Mouse (Mus musculus): ENCODE results near the gene Pparg. TPM values are rescaled to one million over a fixed set of nuclear protein-coding genes. Genes with fewer than 3 reads are reported as not detected.

The Pparg gene
- polyA plus RNA-seq, 1 experiment from 2014 or later: 0.22 TPM

GRCm38 (mm10) chr6:115489831-115490230, 129.1 kb downstream of the Pparg start:
- no peak overlapping the region for H3K9ac ChIP-seq (ENCODE audit: low read length)
- ATAC-seq (ENCODE audit: low FRiP score): no peak

GRCm38 (mm10) chr6:115492952-115493613, 132.3 kb downstream of the Pparg start:
- Histone ChIP-seq H3K4me1 (ENCODE audit: control insufficient read depth, insufficient read depth, low read length) (no peaks in the 10 kb centered on the region), H3K27ac (ENCODE audit: low read depth, low read length) (no peak overlapping the region), H3K27me3 (ENCODE audit: control insufficient read depth, insufficient read depth, low read length) (no peaks in the 10 kb centered on the region), H3K9ac (ENCODE audit: low read length) (no peak overlapping the region), H3K9me3 (ENCODE audit: control insufficient read depth, low read length) (no peaks in the 10 kb centered on the region), H3K36me3 (ENCODE audit: control insufficient read depth, insufficient read depth, low read length) (no peaks in the 10 kb centered on the region), H3K4me3 (ENCODE audit: low read depth, low read length) (no peak overlapping the region), H3K4me2 (no peak overlapping the region)
- DNase-seq (ENCODE audit: low spot score, missing footprints): no peak
- 70% methylated on average over 11 of the region's 11 CpGs for WGBS
- no peak for ATAC-seq (ENCODE audit: low FRiP score)

More at GRCm38 (mm10) chr6:115489831-115490230, 129.1 kb downstream of the Pparg start:
- Histone ChIP-seq H3K27ac (ENCODE audit: low read depth, low read length) (no peak overlapping the region), H3K36me3 (ENCODE audit: control insufficient read depth, insufficient read depth, low read length) (no peaks in the 10 kb centered on the region), H3K27me3 (ENCODE audit: control insufficient read depth, insufficient read depth, low read length) (peaks cover 8% of the 10 kb centered on the region), H3K9me3 (ENCODE audit: control insufficient read depth, low read length) (no peaks in the 10 kb centered on the region), H3K4me3 (ENCODE audit: low read depth, low read length) (no peak overlapping the region), H3K4me2 (no peak overlapping the region), H3K4me1 (ENCODE audit: control insufficient read depth, insufficient read depth, low read length) (no peaks in the 10 kb centered on the region)
- no peak for DNase-seq (ENCODE audit: low spot score, missing footprints)
- WGBS: 69% methylated on average over 9 of the region's 9 CpGs

- no peak overlapping the region for H3K9ac ChIP-seq (ENCODE audit: low read length)
- no peaks in the 10 kb centered on the region for H3K27me3 ChIP-seq (ENCODE audit: control insufficient read depth, insufficient read depth, low read length)
- no peaks in the 10 kb centered on the region for H3K36me3 ChIP-seq (ENCODE audit: control insufficient read depth, insufficient read depth, low read length)
- no peaks in the 10 kb centered on the region for H3K9me3 ChIP-seq (ENCODE audit: control insufficient read depth, low read length)
- H3K4me2 ChIP-seq: no peak overlapping the region
- H3K4me1 ChIP-seq (ENCODE audit: control insufficient read depth, insufficient read depth, low read length): no peaks in the 10 kb centered on the region
- ATAC-seq (ENCODE audit: low FRiP score): no peak
- no peak overlapping the region for H3K27ac ChIP-seq (ENCODE audit: low read depth, low read length)
- no peak overlapping the region for H3K4me3 ChIP-seq (ENCODE audit: low read depth, low read length)
- no peak for DNase-seq (ENCODE audit: low spot score, missing footprints)
Measured at GRCm38 (mm10) chr6:115493824-115494223, 133.1 kb downstream of the Pparg start.

GRCm38 (mm10) chr6:115499540-115499939, 138.8 kb downstream of the Pparg start:
- H3K4me3 ChIP-seq (ENCODE audit: low read depth, low read length): no peak overlapping the region
- WGBS: 82% methylated on average over 14 of the region's 14 CpGs
- no peaks in the 10 kb centered on the region for H3K27me3 ChIP-seq (ENCODE audit: control insufficient read depth, insufficient read depth, low read length)
- H3K9ac ChIP-seq (ENCODE audit: low read length): no peak overlapping the region
- no peaks in the 10 kb centered on the region for H3K9me3 ChIP-seq (ENCODE audit: control insufficient read depth, low read length)
- H3K4me2 ChIP-seq: no peak overlapping the region
- no peaks in the 10 kb centered on the region for H3K4me1 ChIP-seq (ENCODE audit: control insufficient read depth, insufficient read depth, low read length)
- ATAC-seq (ENCODE audit: low FRiP score) (no peak), DNase-seq (ENCODE audit: low spot score, missing footprints) (no peak)
- H3K36me3 ChIP-seq (ENCODE audit: control insufficient read depth, insufficient read depth, low read length): no peaks in the 10 kb centered on the region
- H3K27ac ChIP-seq (ENCODE audit: low read depth, low read length): no peak overlapping the region

GRCm38 (mm10) chr6:115500234-115500633, 139.5 kb downstream of the Pparg start:
- ATAC-seq (ENCODE audit: low FRiP score) (no peak), DNase-seq (ENCODE audit: low spot score, missing footprints) (no peak)
- no peak overlapping the region for H3K4me2 ChIP-seq
- H3K4me3 ChIP-seq (ENCODE audit: low read depth, low read length): no peak overlapping the region
- no peaks in the 10 kb centered on the region for H3K36me3 ChIP-seq (ENCODE audit: control insufficient read depth, insufficient read depth, low read length)
- no peaks in the 10 kb centered on the region for H3K9me3 ChIP-seq (ENCODE audit: control insufficient read depth, low read length)
- no peaks in the 10 kb centered on the region for H3K27me3 ChIP-seq (ENCODE audit: control insufficient read depth, insufficient read depth, low read length)
- 84% methylated on average over 10 of the region's 10 CpGs for WGBS
- H3K9ac ChIP-seq (ENCODE audit: low read length): no peak overlapping the region
- H3K4me1 ChIP-seq (ENCODE audit: control insufficient read depth, insufficient read depth, low read length): no peaks in the 10 kb centered on the region
- no peak overlapping the region for H3K27ac ChIP-seq (ENCODE audit: low read depth, low read length)

GRCm38 (mm10) chr6:115501131-115501530, 140.4 kb downstream of the Pparg start:
- Histone ChIP-seq H3K27me3 (ENCODE audit: control insufficient read depth, insufficient read depth, low read length) (no peaks in the 10 kb centered on the region), H3K9me3 (ENCODE audit: control insufficient read depth, low read length) (no peaks in the 10 kb centered on the region), H3K27ac (ENCODE audit: low read depth, low read length) (no peak overlapping the region), H3K4me1 (ENCODE audit: control insufficient read depth, insufficient read depth, low read length) (no peaks in the 10 kb centered on the region), H3K4me3 (ENCODE audit: low read depth, low read length) (no peak overlapping the region), H3K4me2 (no peak overlapping the region), H3K36me3 (ENCODE audit: control insufficient read depth, insufficient read depth, low read length) (no peaks in the 10 kb centered on the region), H3K9ac (ENCODE audit: low read length) (no peak overlapping the region)
- DNase-seq (ENCODE audit: low spot score, missing footprints): no peak
- WGBS: 71% methylated on average over 3 of the region's 3 CpGs
- ATAC-seq (ENCODE audit: low FRiP score): no peak

- no peaks in the 10 kb centered on the region for H3K4me1 ChIP-seq (ENCODE audit: control insufficient read depth, insufficient read depth, low read length)
- H3K9me3 ChIP-seq (ENCODE audit: control insufficient read depth, low read length): no peaks in the 10 kb centered on the region
- no peak overlapping the region for H3K4me3 ChIP-seq (ENCODE audit: low read depth, low read length)
- no peak overlapping the region for H3K27ac ChIP-seq (ENCODE audit: low read depth, low read length)
- no peaks in the 10 kb centered on the region for H3K36me3 ChIP-seq (ENCODE audit: control insufficient read depth, insufficient read depth, low read length)
- WGBS: 98% methylated on average over 4 of the region's 4 CpGs
- H3K9ac ChIP-seq (ENCODE audit: low read length): no peak overlapping the region
- DNase-seq (ENCODE audit: low spot score, missing footprints): no peak
- no peak for ATAC-seq (ENCODE audit: low FRiP score)
- no peak overlapping the region for H3K4me2 ChIP-seq
- H3K27me3 ChIP-seq (ENCODE audit: control insufficient read depth, insufficient read depth, low read length): no peaks in the 10 kb centered on the region
Measured at GRCm38 (mm10) chr6:115503038-115503437, 142.3 kb downstream of the Pparg start.

GRCm38 (mm10) chr6:115503549-115504159, 142.9 kb downstream of the Pparg start:
- Histone ChIP-seq H3K9ac (ENCODE audit: low read length) (no peak overlapping the region), H3K4me3 (ENCODE audit: low read depth, low read length) (no peak overlapping the region), H3K36me3 (ENCODE audit: control insufficient read depth, insufficient read depth, low read length) (no peaks in the 10 kb centered on the region), H3K4me2 (no peak overlapping the region), H3K4me1 (ENCODE audit: control insufficient read depth, insufficient read depth, low read length) (no peaks in the 10 kb centered on the region), H3K27me3 (ENCODE audit: control insufficient read depth, insufficient read depth, low read length) (no peaks in the 10 kb centered on the region), H3K9me3 (ENCODE audit: control insufficient read depth, low read length) (no peaks in the 10 kb centered on the region; the same call in 1 of the 2 replicates), H3K27ac (ENCODE audit: low read depth, low read length) (no peak overlapping the region)
- WGBS: 77% methylated on average over 10 of the region's 10 CpGs
- no peak for ATAC-seq (ENCODE audit: low FRiP score)
- no peak for DNase-seq (ENCODE audit: low spot score, missing footprints)

- Histone ChIP-seq H3K36me3 (ENCODE audit: control insufficient read depth, insufficient read depth, low read length) (no peaks in the 10 kb centered on the region), H3K4me3 (ENCODE audit: low read depth, low read length) (no peak overlapping the region), H3K27ac (ENCODE audit: low read depth, low read length) (no peak overlapping the region), H3K27me3 (ENCODE audit: control insufficient read depth, insufficient read depth, low read length) (no peaks in the 10 kb centered on the region), H3K4me2 (no peak overlapping the region), H3K9me3 (ENCODE audit: control insufficient read depth, low read length) (no peaks in the 10 kb centered on the region; the same call in 1 of the 2 replicates), H3K4me1 (ENCODE audit: control insufficient read depth, insufficient read depth, low read length) (no peaks in the 10 kb centered on the region), H3K9ac (ENCODE audit: low read length) (no peak overlapping the region)
- DNase-seq (ENCODE audit: low spot score, missing footprints) (no peak), ATAC-seq (ENCODE audit: low FRiP score) (no peak)
- 76% methylated on average over 3 of the region's 3 CpGs for WGBS
Measured at GRCm38 (mm10) chr6:115504160-115504558, 143.4 kb downstream of the Pparg start.
